Mouse (Mus musculus) CD8-positive naive resting alpha-beta T cell, adult 57 days (primary cell): ENCODE data around the gene Tctex1d2. TPM values are rescaled to one million over a fixed set of nuclear protein-coding genes. Genes with fewer than 3 reads are reported as not detected.

Experiments
- total RNA-seq: library from RNA; stranded (reverse); gene quantifications from one replicate; pipeline ENCODE4 v1.2.4, GENCODE M21; 2023

Gene Tctex1d2
- total RNA-seq, result 2.1 TPM

DNA sequence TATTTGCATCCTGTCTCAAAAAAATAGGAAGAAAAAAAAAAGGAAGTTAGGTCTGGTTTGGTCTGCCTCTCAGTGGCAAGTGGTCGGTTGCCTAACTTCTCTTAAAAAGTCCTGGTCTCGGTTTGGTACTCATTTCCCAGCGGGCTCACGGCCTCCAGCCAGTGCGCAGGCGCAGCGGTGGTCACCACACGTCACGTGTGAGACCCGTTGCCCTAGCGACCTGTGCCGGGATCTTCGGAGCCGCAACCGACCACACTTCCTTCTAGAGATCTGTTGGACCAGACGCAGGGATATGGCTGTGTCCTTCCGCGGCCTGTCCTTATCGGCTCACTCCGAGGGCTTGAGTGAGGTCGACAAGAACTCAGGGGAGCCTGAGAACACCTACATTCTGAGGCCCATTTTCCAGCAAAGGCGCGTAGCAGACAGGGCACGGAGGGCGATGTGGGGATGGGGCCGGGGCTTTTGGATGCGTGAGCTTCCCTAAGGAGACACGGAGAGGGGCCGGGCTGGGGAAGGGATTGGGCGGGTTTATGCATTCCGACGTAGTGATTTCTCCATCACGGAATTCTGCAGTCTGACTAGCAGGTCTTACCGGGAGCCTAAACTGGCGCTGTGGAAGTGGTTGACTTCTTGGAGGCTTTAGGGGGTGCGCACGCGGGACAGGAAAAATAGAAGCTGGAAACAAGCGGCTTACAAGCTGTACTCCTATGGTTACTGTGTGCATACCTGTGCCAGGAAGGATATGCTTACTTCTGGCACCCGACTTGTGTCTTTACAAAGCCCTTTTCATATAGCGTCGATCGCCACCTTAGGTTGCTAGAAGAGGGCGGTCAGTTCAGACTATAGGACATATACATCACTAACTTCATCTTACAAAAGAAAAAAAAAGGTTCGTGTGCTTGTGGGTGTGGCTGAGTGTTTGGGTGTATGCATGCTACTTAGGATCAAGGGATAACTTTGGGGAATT, at the start of gene Tctex1d2:
Tctex1d2 (plus strand) TSS at position 186 of the 967 bp plus-strand sequence.

DNA sequence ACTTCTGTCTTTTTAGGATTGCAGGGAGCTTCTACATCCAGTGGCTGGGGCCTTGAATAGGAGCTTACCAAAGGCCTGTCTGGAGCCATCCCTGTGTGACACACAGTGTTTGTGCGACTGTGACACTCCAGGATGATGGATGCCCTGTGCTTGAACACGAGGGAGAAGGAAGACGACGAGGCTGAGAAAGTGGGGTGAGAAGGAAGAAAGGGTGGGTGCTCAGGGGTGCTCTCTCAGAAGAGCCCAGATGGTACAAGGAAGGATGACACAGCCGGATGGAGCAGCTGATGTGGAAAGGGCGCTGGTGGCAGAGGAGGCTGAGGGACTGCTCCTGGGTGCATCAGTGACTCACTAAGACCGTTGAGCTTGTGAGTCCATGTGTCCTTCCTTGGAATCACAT, 19.2 kb upstream of the Tctex1d2 start, which contains the start of gene Tm4sf19:
Tm4sf19 (plus strand) TSS at position 240 of the 400 bp plus-strand sequence.

GRCm38 (mm10) chr16:32430474-32431046, 11.1 kb downstream of the Tctex1d2 start, which contains the start of gene Pcyt1a:
Gene Pcyt1a (plus strand): TSS chr16:32430921.

Other genes with a start within 250 kb of the Tctex1d2 start
- not detected for gene Bex6, start 239.9 kb upstream of the Tctex1d2 start, total RNA-seq
- gene Fbxo45, start 172.5 kb upstream of the Tctex1d2 start, total RNA-seq, result 7.0 TPM
- gene Wdr53, start 172.5 kb upstream of the Tctex1d2 start, total RNA-seq, result 9.8 TPM
- 1.1 TPM for gene Smco1, start 148.2 kb upstream of the Tctex1d2 start, total RNA-seq
- 17.2 TPM for gene Rnf168, start 142.2 kb upstream of the Tctex1d2 start, total RNA-seq
- gene Ubxn7, start 87.4 kb upstream of the Tctex1d2 start, total RNA-seq, result 71.7 TPM
- not detected for gene Tm4sf19, start 19.2 kb upstream of the Tctex1d2 start, total RNA-seq
- 28.1 TPM for gene Pcyt1a, start 11.2 kb downstream of the Tctex1d2 start, total RNA-seq
- not detected for gene Slc51a, start 68.2 kb downstream of the Tctex1d2 start, total RNA-seq
- not detected for gene Zdhhc19, start 76.6 kb downstream of the Tctex1d2 start, total RNA-seq
- 82.9 TPM for gene Tfrc, start 189.2 kb downstream of the Tctex1d2 start, total RNA-seq
- gene Tnk2, start 224.2 kb downstream of the Tctex1d2 start, total RNA-seq, result 42.7 TPM